Mouse (Mus musculus) forebrain, postnatal 0 days (tissue): Measurements from ENCODE around the gene Rsph14. TPM values are rescaled to one million over a fixed set of nuclear protein-coding genes. Genes with fewer than 3 reads are reported as not detected.
A peak's percentile ranks its signal among the peaks of the same experiment; 100 is the strongest.

ENCODE experiments used
- ATAC-seq: fragments of 200-750 bp; cut with Nextera tagmentation; 2 replicates; pipeline ENCODE4 v1.8.0; 2017; ENCODE audit warnings: mild to moderate bottlenecking, moderate library complexity
- DNase-seq: peaks from one replicate; pipeline ENCODE4 v3.0.0-alpha.2; 2015
- H3K27ac ChIP-seq: fragments of 300-500 bp; sonication (generic); 2 replicates; pipeline ENCODE4 v1.5.1; 2014; ENCODE audit warnings: low read depth, mild to moderate bottlenecking, antibody characterized with exemption, low read length, moderate library complexity, mixed read lengths
- H3K27me3 ChIP-seq: fragments of 300-500 bp; sonication (generic); 2 replicates; pipeline ENCODE4 v1.6.1; 2014; ENCODE audit warnings: mild to moderate bottlenecking, low read length, mixed read lengths; ENCODE audit not compliant: insufficient read depth
- H3K36me3 ChIP-seq: fragments of 300-500 bp; sonication (generic); 2 replicates; pipeline ENCODE4 v1.6.1; 2014; ENCODE audit warnings: mild to moderate bottlenecking, moderate library complexity; ENCODE audit not compliant: insufficient read depth
- H3K4me1 ChIP-seq: fragments of 300-500 bp; sonication (generic); 2 replicates; pipeline ENCODE4 v1.6.1; 2014; ENCODE audit warnings: antibody characterized with exemption; ENCODE audit not compliant: insufficient read depth
- H3K4me2 ChIP-seq: fragments of 300-500 bp; sonication (generic); 2 replicates; pipeline ENCODE4 v1.6.1; 2014; ENCODE audit warnings: low read depth, mild to moderate bottlenecking, moderate library complexity
- H3K4me3 ChIP-seq: fragments of 300-500 bp; sonication (generic); 2 replicates; pipeline ENCODE4 v1.5.1; 2014; ENCODE audit warnings: low read depth, low read length, mixed read lengths
- H3K9ac ChIP-seq: fragments of 300-500 bp; sonication (generic); 2 replicates; pipeline ENCODE4 v1.6.1; 2014; ENCODE audit warnings: mild to moderate bottlenecking
- H3K9me3 ChIP-seq: fragments of 300-500 bp; sonication (generic); 2 replicates; pipeline ENCODE4 v1.6.1; 2016; ENCODE audit warnings: low read length
- CTCF ChIP-seq: sonication (generic); IDR thresholded peaks from 2 replicates; pipeline ENCODE4 v1.5.1; 2016; ENCODE audit warnings: antibody characterized with exemption, control low read depth, low read depth
- WGBS: fragments of 180-500 bp; shearing (Covaris S2); extraction: QIAGEN DNeasy Blood & Tissue Kit; methylation state at CpG from one replicate; pipeline ENCODE4 v1.1.7; 2014; 5-methylcytosine and 5-hydroxymethylcytosine counted together
- polyA plus RNA-seq: library from polyadenylated mRNA; unstranded; fragments of >200 nt; fragmentation: Nextera tagmentation; extraction: Ambion mirVana; gene quantifications from 2 replicates; pipeline ENCODE4 v1.2.1, GENCODE M21; 2015
- total RNA-seq: library from RNA; depleted of rRNA; stranded (reverse); fragments of >200 nt; gene quantifications from 2 replicates; pipeline ENCODE4 v1.2.3, GENCODE M21; 2014

The Rsph14 gene
- total and polyA plus RNA-seq, 2 experiments from 2014 or later, result 0.24 to 0.90 TPM

DNA sequence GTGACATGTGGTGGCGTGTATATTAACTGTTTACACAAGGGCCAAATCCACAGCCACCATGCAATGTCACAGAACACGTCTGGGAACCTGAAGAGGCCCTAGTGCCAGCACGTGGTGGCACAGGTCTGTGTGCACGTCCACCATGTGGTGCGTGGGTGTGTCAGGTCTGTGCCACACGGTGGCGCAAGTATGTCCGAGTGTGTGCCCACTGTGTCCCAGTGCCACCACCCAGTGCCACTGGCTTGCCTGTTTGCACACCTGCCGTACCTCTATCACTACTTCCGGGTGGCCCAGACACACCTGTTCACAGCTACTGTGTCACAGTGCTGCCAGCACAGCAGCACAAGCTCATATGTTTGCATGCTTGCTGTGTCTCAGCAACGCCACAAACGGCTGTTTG is 97.9 kb downstream of the Rsph14 start:
- Histone ChIP-seq H3K9ac (no peak overlapping the region), H3K9me3 (no peaks in the 10 kb centered on the region), H3K36me3 (no peaks in the 10 kb centered on the region), H3K4me3 (no peak overlapping the region), H3K27ac (no peak overlapping the region), H3K27me3 (no peaks in the 10 kb centered on the region), H3K4me1 (peaks cover 7% of the 10 kb centered on the region; the same call in 1 of the 2 replicates), H3K4me2 (no peak overlapping the region)
- WGBS, result 78% methylated on average over 12 of the region's 12 CpGs
- DNase-seq (no peak), ATAC-seq (no peak)
- TF ChIP-seq CTCF, result 0 out of 2 replicates have a peak, but pooled peaks have one; percentile 1

DNA sequence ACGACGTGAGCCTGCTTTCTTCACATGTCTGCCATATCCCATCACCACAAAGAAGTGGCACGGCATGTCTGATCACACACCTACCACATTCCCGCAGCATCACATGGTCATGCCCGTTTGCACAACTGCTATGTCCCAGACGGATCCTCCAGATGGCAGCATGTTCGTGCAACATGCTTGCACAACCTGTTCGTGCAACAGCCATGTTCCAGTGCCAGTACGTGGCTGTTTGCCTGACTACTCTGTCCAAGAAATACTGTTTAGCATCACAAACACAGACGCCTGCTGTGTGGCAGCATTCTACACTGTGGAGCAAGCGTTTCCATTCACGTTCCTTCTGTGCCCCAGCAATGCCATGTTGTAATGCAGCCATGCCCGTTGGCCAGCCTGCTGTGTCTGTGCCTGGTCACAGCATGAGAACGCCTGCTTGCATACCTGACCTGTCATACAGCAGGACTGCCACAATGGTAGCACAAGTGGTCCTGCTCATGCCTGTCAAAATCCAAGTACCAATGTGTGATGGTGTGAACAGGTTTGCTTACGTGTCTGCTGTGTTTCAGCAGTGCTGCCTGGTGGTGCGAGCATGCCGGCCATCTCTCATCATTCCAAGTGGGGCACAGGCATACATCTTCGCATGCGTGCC is 98.7 kb downstream of the Rsph14 start:
- peaks cover 7% of the 10 kb centered on the region; the same call in 1 of the 2 replicates for H3K4me1 ChIP-seq
- no peaks in the 10 kb centered on the region for H3K27me3 ChIP-seq
- peak overlapping the region; percentile 50; the same call in 1 of the 2 replicates for H3K27ac ChIP-seq
- TF ChIP-seq CTCF, result peak; percentile 57
- H3K4me2 ChIP-seq, result no peak overlapping the region
- ATAC-seq, result peak; percentile 82
- no peaks in the 10 kb centered on the region for H3K36me3 ChIP-seq
- H3K9me3 ChIP-seq, result no peaks in the 10 kb centered on the region
- no peak overlapping the region for H3K4me3 ChIP-seq
- H3K9ac ChIP-seq, result no peak overlapping the region
- peak; percentile 90 for DNase-seq
- 43% methylated on average over 19 of the region's 19 CpGs for WGBS

DNA sequence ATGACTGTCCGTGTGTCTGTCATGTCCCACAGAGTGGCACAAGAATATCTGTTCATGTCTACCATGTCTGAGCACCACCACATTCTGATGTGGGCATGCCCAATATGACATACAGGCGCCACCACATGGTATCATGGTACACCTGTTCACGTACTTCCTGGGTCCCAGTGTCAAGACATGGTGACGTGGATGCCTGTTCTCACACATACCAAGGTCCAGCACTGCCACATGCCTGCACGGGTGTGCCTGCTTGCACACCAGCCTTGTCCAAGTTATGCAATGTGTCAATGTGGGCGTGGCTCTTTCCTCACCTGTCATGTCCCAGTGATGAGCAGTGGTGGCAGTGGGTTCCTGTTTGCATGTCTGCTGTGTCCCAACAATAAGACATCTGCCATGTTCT is 99.9 kb downstream of the Rsph14 start:
- Histone ChIP-seq H3K4me1 (peaks cover 7% of the 10 kb centered on the region; the same call in 1 of the 2 replicates), H3K9ac (no peak overlapping the region), H3K4me2 (no peak overlapping the region), H3K27me3 (no peaks in the 10 kb centered on the region), H3K27ac (no peak overlapping the region), H3K9me3 (no peaks in the 10 kb centered on the region), H3K4me3 (no peak overlapping the region), H3K36me3 (no peaks in the 10 kb centered on the region)
- TF ChIP-seq CTCF, result no peak
- DNase-seq (no peak), ATAC-seq (no peak)
- WGBS, result 88% methylated on average over 6 of the region's 6 CpGs

DNA sequence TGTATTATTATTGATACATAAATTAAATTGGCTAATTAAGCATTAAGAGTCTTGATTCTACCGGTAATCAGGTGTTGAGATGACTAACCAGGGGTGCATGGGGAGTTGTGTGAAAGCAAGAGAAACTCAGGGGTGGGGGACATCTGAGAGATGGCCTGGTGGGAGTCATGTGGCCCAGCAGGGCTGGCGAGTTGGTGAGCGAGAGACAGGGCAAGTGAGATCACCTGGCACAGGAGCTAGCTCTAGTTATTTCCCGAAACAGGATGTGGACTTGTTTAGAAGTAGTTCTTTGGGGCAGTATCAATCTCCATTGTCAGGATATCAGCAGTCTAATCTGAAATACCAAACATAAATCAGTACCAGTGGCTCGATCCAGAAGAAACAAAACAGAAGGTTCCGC is 100.8 kb downstream of the Rsph14 start:
- Histone ChIP-seq H3K27me3 (no peaks in the 10 kb centered on the region), H3K27ac (no peak overlapping the region), H3K36me3 (no peaks in the 10 kb centered on the region), H3K9me3 (no peaks in the 10 kb centered on the region), H3K4me3 (no peak overlapping the region), H3K4me1 (peaks cover 7% of the 10 kb centered on the region; the same call in 1 of the 2 replicates), H3K9ac (no peak overlapping the region), H3K4me2 (no peak overlapping the region)
- 83% methylated on average over 6 of the region's 6 CpGs for WGBS
- ATAC-seq, result no peak
- no peak for TF ChIP-seq CTCF
- DNase-seq, result no peak

DNA sequence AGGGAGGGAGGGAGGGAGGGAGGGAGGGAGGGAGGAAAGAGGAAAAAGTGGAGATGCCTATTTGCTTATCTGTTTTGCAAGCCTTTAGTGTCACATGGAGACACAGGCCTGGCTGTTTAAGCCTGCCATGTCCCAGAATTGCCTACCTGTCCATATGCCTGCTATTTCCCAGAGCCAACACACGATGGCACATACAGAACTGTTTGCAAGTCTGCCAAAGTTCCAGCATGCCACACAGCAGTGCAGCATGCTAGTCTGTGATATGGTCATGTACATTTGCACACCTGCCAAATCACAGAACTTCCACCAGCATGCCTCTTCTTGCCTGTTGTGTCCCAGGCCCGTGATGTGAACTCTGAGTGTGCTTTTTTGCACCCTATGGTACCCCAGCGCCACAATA is 101.8 kb downstream of the Rsph14 start:
- 56% methylated on average over 3 of the region's 3 CpGs for WGBS
- Histone ChIP-seq H3K36me3 (no peaks in the 10 kb centered on the region), H3K9me3 (no peaks in the 10 kb centered on the region), H3K9ac (no peak overlapping the region), H3K4me3 (no peak overlapping the region), H3K27me3 (no peaks in the 10 kb centered on the region), H3K4me1 (peaks cover 7% of the 10 kb centered on the region; the same call in 1 of the 2 replicates), H3K27ac (no peak overlapping the region), H3K4me2 (no peak overlapping the region)
- ATAC-seq (no peak), DNase-seq (no peak)
- TF ChIP-seq CTCF, result peak; percentile 55

DNA sequence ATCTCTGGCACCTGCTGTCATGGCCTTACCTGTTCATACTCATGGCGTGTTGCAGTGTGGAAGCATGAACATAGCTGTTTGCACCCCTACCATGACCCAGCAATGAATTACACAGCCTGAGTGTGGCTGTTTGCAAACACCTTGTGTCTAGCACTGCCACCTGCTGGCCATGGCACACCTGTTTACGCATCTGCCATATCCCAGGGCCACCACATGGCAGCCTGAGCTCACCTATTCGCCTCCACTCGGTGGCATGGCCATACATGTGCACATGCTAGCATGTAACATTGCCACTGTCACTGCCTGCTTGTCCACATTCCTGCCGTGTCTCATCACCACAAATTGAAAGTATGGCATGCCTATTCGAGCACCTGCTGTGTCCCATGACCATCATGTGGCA is 102.8 kb downstream of the Rsph14 start:
- TF ChIP-seq CTCF, result peak; percentile 51
- ATAC-seq, result no peak
- no peak overlapping the region for H3K9ac ChIP-seq
- no peak overlapping the region for H3K4me2 ChIP-seq
- DNase-seq, result no peak
- peaks cover 7% of the 10 kb centered on the region; the same call in 1 of the 2 replicates for H3K4me1 ChIP-seq
- WGBS, result 74% methylated on average over 6 of the region's 6 CpGs
- H3K36me3 ChIP-seq, result no peaks in the 10 kb centered on the region
- H3K27me3 ChIP-seq, result no peaks in the 10 kb centered on the region
- H3K9me3 ChIP-seq, result no peaks in the 10 kb centered on the region
- H3K27ac ChIP-seq, result no peak overlapping the region
- H3K4me3 ChIP-seq, result no peak overlapping the region

DNA sequence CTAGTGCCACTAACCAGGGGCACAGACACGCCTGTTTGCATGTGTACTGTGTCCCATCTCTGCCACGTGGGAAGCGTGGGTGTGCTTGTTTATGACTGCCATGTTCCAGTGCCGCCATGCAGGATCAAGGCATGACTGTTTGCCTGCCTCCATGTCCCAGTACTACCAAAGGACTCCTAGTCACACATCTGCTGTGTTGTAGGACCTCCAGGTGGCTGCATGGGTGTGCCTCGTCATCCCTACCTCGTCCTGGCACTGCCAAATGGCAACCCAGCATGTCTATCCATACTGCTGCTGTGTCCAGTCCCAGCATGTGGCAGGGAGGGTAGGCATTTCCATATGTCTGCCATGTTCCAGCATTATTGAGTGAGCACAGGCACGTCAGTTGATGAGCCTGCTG is 104.1 kb downstream of the Rsph14 start:
- Histone ChIP-seq H3K4me2 (no peak overlapping the region), H3K9ac (no peak overlapping the region), H3K27ac (no peak overlapping the region), H3K36me3 (no peaks in the 10 kb centered on the region), H3K4me1 (no peaks in the 10 kb centered on the region), H3K27me3 (no peaks in the 10 kb centered on the region), H3K4me3 (no peak overlapping the region), H3K9me3 (no peaks in the 10 kb centered on the region)
- WGBS, result 85% methylated on average over 7 of the region's 7 CpGs
- ATAC-seq, result no peak
- no peak for TF ChIP-seq CTCF
- no peak for DNase-seq
